Mouse (Mus musculus) gastrocnemius, adult 18-20 months (tissue): ENCODE measurements around the gene AC124108.1. TPM values are rescaled to one million over a fixed set of nuclear protein-coding genes. Genes with fewer than 3 reads are reported as not detected.

Source experiments
- DNase-seq: peaks from one replicate; pipeline ENCODE4 v3.0.0; 2021; ENCODE audit warnings: low spot score
- microRNA-seq: library from miRNA; unstranded; fragments of <30 nt; microRNA quantifications from one replicate; pipeline ENCODE4 v1.2.0, GENCODE M21; 2021
- total RNA-seq, 2 experiments: library from RNA; stranded (reverse); gene quantifications; 2 replicates each; pipeline ENCODE4 v1.2.3; 2021

The AC124108.1 gene
- total RNA-seq, 2 experiments from 2014 or later, result not detected

DNA sequence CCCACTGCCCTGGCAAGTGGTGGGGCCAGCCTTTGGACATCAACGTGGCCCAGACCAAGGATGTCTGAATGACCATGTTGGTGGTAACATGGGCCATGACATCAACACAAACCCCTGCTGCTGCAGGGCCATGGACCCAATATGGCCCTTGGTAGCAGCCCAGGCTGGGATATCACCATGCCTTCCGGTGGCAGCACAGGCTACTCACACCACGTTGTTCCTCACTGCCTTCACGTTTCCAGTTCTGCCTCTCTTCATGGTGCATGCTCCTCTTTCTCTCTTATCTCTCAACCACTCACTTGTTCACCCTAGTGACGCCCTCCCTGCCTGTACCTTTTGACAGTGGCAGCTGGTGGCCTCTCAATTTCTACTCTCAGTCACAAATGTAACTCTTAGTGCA, 53.8 kb downstream of the AC124108.1 start:
- no peak for DNase-seq

GRCm38 (mm10) chr1:132246137-132246536, 54.9 kb downstream of the AC124108.1 start:
- no peak for DNase-seq

GRCm38 (mm10) chr1:132246641-132247040, 55.4 kb downstream of the AC124108.1 start:
- DNase-seq, result no peak

- DNase-seq, result no peak
Observed at GRCm38 (mm10) chr1:132254467-132254866, 63.2 kb downstream of the AC124108.1 start.

Small RNA genes lying within 50 kb of the gene (microRNA-seq; reads per million reads assigned to microRNA genes)
- not detected for gene Mir135b

Other genes with a start within 250 kb of the AC124108.1 start
- 1 to 10 TPM; 1.4 to 2.2 TPM for gene Slc45a3, start 228.5 kb upstream of the AC124108.1 start, total RNA-seq
- 10 to 100 TPM; 70.3 to 82.8 TPM for gene Elk4, start 183.8 kb upstream of the AC124108.1 start, total RNA-seq
- 10 to 100 TPM; 12.1 to 14.6 TPM for gene Mfsd4a, start 123.4 kb upstream of the AC124108.1 start, total RNA-seq
- 1 to 10 TPM; 5.0 to 6.1 TPM for gene Cdk18, start 51.8 kb upstream of the AC124108.1 start, total RNA-seq
- gene Lemd1, start within 50 bp of the AC124108.1 start, total RNA-seq, result not detected
- not detected for gene Gm10188, start 38.3 kb downstream of the AC124108.1 start, total RNA-seq
- under 1 TPM; 0.27 to 0.36 TPM for gene Klhdc8a, start 107.2 kb downstream of the AC124108.1 start, total RNA-seq
- gene Nuak2, start 124.7 kb downstream of the AC124108.1 start, total RNA-seq, result 1 to 10 TPM in 1 of 2 experiments, under 1 TPM in 1; 0.87 to 1.1 TPM
- gene Tmcc2, start 199.8 kb downstream of the AC124108.1 start, total RNA-seq, result 10 to 100 TPM; 36.8 to 41.5 TPM
- gene Dstyk, start 226.1 kb downstream of the AC124108.1 start, total RNA-seq, result 1 to 10 TPM; 9.6 to 9.9 TPM